Mouse (Mus musculus): Measurements from ENCODE around the gene Pigk. TPM values are rescaled to one million over a fixed set of nuclear protein-coding genes. Genes with fewer than 3 reads are reported as not detected.

The Pigk gene
- polyA plus RNA-seq, 1 experiment from 2014 or later, result 55.8 TPM

- 33% methylated on average over 15 of the region's 15 CpGs for WGBS
- DNase-seq (ENCODE audit: low spot score) (no peak), ATAC-seq (ENCODE audit: low FRiP score) (no peak)
- no peak overlapping the region for H3K9ac ChIP-seq
- no peaks in the 10 kb centered on the region for H3K36me3 ChIP-seq (replicated peaks; ENCODE audit: control insufficient read depth, insufficient read depth)
- H3K27ac ChIP-seq, result no peak overlapping the region
- no peaks in the 10 kb centered on the region for H3K27me3 ChIP-seq (ENCODE audit: control insufficient read depth, insufficient read depth, low read length)
- no peaks in the 10 kb centered on the region for H3K9me3 ChIP-seq (ENCODE audit: control insufficient read depth, low read length)
- H3K4me2 ChIP-seq (replicated peaks), result no peak overlapping the region
- no peak overlapping the region for H3K4me3 ChIP-seq (replicated peaks; ENCODE audit: low read length)
- peaks cover 28% of the 10 kb centered on the region for H3K4me1 ChIP-seq (replicated peaks; ENCODE audit: control insufficient read depth, insufficient read depth, low read length)
These were observed 44.7 kb downstream of the Pigk start for GRCm38 (mm10) chr3:152758500-152759032.

GRCm38 (mm10) chr3:152761116-152761515 is 47.2 kb downstream of the Pigk start:
- Histone ChIP-seq H3K4me3 (replicated peaks; ENCODE audit: low read length) (no peak overlapping the region), H3K9me3 (ENCODE audit: control insufficient read depth, low read length) (no peaks in the 10 kb centered on the region), H3K27ac (no peak overlapping the region), H3K4me2 (replicated peaks) (no peak overlapping the region), H3K36me3 (replicated peaks; ENCODE audit: control insufficient read depth, insufficient read depth) (no peaks in the 10 kb centered on the region), H3K4me1 (replicated peaks; ENCODE audit: control insufficient read depth, insufficient read depth, low read length) (peaks cover 33% of the 10 kb centered on the region), H3K27me3 (ENCODE audit: control insufficient read depth, insufficient read depth, low read length) (no peaks in the 10 kb centered on the region), H3K9ac (no peak overlapping the region)
- WGBS, result 29% methylated on average over 7 of the region's 7 CpGs
- no peak for ATAC-seq (ENCODE audit: low FRiP score)
- peak; percentile 83 for DNase-seq (ENCODE audit: low spot score)

- peaks cover 29% of the 10 kb centered on the region for H3K4me1 ChIP-seq (replicated peaks; ENCODE audit: control insufficient read depth, insufficient read depth, low read length)
- no peaks in the 10 kb centered on the region for H3K27me3 ChIP-seq (ENCODE audit: control insufficient read depth, insufficient read depth, low read length)
- no peaks in the 10 kb centered on the region for H3K9me3 ChIP-seq (ENCODE audit: control insufficient read depth, low read length)
- no peak overlapping the region for H3K9ac ChIP-seq
- no peak overlapping the region for H3K27ac ChIP-seq
- H3K36me3 ChIP-seq (replicated peaks; ENCODE audit: control insufficient read depth, insufficient read depth), result no peaks in the 10 kb centered on the region
- WGBS, result 83% methylated on average over 8 of the region's 8 CpGs
- no peak for DNase-seq (ENCODE audit: low spot score)
- no peak overlapping the region for H3K4me2 ChIP-seq (replicated peaks)
- ATAC-seq (ENCODE audit: low FRiP score), result no peak
- H3K4me3 ChIP-seq (replicated peaks; ENCODE audit: low read length), result no peak overlapping the region
These were observed 47.8 kb downstream of the Pigk start for GRCm38 (mm10) chr3:152761661-152762060.

- peaks cover 23% of the 10 kb centered on the region for H3K4me1 ChIP-seq (replicated peaks; ENCODE audit: control insufficient read depth, insufficient read depth, low read length)
- no peak overlapping the region for H3K27ac ChIP-seq
- WGBS, result 90% methylated on average over 8 of the region's 8 CpGs
- H3K4me3 ChIP-seq (replicated peaks; ENCODE audit: low read length), result no peak overlapping the region
- H3K27me3 ChIP-seq (ENCODE audit: control insufficient read depth, insufficient read depth, low read length), result no peaks in the 10 kb centered on the region
- H3K36me3 ChIP-seq (replicated peaks; ENCODE audit: control insufficient read depth, insufficient read depth), result no peaks in the 10 kb centered on the region
- DNase-seq (ENCODE audit: low spot score), result no peak
- no peak overlapping the region for H3K4me2 ChIP-seq (replicated peaks)
- H3K9me3 ChIP-seq (ENCODE audit: control insufficient read depth, low read length), result no peaks in the 10 kb centered on the region
- no peak for ATAC-seq (ENCODE audit: low FRiP score)
- no peak overlapping the region for H3K9ac ChIP-seq
These were observed 48.4 kb downstream of the Pigk start for GRCm38 (mm10) chr3:152762302-152762701.

- Histone ChIP-seq H3K27ac (no peak overlapping the region), H3K27me3 (ENCODE audit: control insufficient read depth, insufficient read depth, low read length) (no peaks in the 10 kb centered on the region), H3K36me3 (replicated peaks; ENCODE audit: control insufficient read depth, insufficient read depth) (no peaks in the 10 kb centered on the region; the same call in 1 of the 2 replicates), H3K4me2 (replicated peaks) (peak overlapping the region; percentile 29), H3K9me3 (ENCODE audit: control insufficient read depth, low read length) (no peaks in the 10 kb centered on the region), H3K4me3 (replicated peaks; ENCODE audit: low read length) (no peak overlapping the region), H3K9ac (no peak overlapping the region), H3K4me1 (replicated peaks; ENCODE audit: control insufficient read depth, insufficient read depth, low read length) (peaks cover 15% of the 10 kb centered on the region)
- ATAC-seq (ENCODE audit: low FRiP score) (no peak), DNase-seq (ENCODE audit: low spot score) (no peak)
- WGBS, result 45% methylated on average over 26 of the region's 26 CpGs
These were observed 49.4 kb downstream of the Pigk start for GRCm38 (mm10) chr3:152763139-152763882.

GRCm38 (mm10) chr3:152764516-152765312 is 50.8 kb downstream of the Pigk start:
- WGBS, result 74% methylated on average over 8 of the region's 8 CpGs
- no peaks in the 10 kb centered on the region for H3K27me3 ChIP-seq (ENCODE audit: control insufficient read depth, insufficient read depth, low read length)
- H3K4me1 ChIP-seq (replicated peaks; ENCODE audit: control insufficient read depth, insufficient read depth, low read length), result 0 out of 2 replicates have a peak, but pooled peaks cover 7% of the 10 kb centered on the region

GRCm38 (mm10) chr3:152767485-152767884 is 53.6 kb downstream of the Pigk start:
- 63% methylated on average over 11 of the region's 11 CpGs for WGBS

More at GRCm38 (mm10) chr3:152764516-152765312, 50.8 kb downstream of the Pigk start:
- no peak overlapping the region for H3K9ac ChIP-seq
- DNase-seq (ENCODE audit: low spot score) (no peak), ATAC-seq (ENCODE audit: low FRiP score) (no peak)
- H3K4me2 ChIP-seq (replicated peaks), result no peak overlapping the region
- no peak overlapping the region for H3K4me3 ChIP-seq (replicated peaks; ENCODE audit: low read length)
- H3K27ac ChIP-seq, result no peak overlapping the region
- H3K9me3 ChIP-seq (ENCODE audit: control insufficient read depth, low read length), result no peaks in the 10 kb centered on the region
- peaks cover 8% of the 10 kb centered on the region; the same call in 1 of the 2 replicates for H3K36me3 ChIP-seq (replicated peaks; ENCODE audit: control insufficient read depth, insufficient read depth)

GRCm38 (mm10) chr3:152770056-152770455 is 56.2 kb downstream of the Pigk start:
- 67% methylated on average over 6 of the region's 6 CpGs for WGBS
- ATAC-seq (ENCODE audit: low FRiP score), result no peak

More at GRCm38 (mm10) chr3:152767485-152767884, 53.6 kb downstream of the Pigk start:
- Histone ChIP-seq H3K9me3 (ENCODE audit: control insufficient read depth, low read length) (no peaks in the 10 kb centered on the region), H3K4me1 (replicated peaks; ENCODE audit: control insufficient read depth, insufficient read depth, low read length) (0 out of 2 replicates have a peak, but pooled peaks cover 7% of the 10 kb centered on the region), H3K27me3 (ENCODE audit: control insufficient read depth, insufficient read depth, low read length) (no peaks in the 10 kb centered on the region), H3K36me3 (replicated peaks; ENCODE audit: control insufficient read depth, insufficient read depth) (peaks cover 8% of the 10 kb centered on the region; the same call in 1 of the 2 replicates), H3K9ac (no peak overlapping the region), H3K4me2 (replicated peaks) (no peak overlapping the region), H3K4me3 (replicated peaks; ENCODE audit: low read length) (no peak overlapping the region), H3K27ac (no peak overlapping the region)
- DNase-seq (ENCODE audit: low spot score) (no peak), ATAC-seq (ENCODE audit: low FRiP score) (no peak)

GRCm38 (mm10) chr3:152776363-152776762 is 62.5 kb downstream of the Pigk start:
- DNase-seq (ENCODE audit: low spot score) (no peak), ATAC-seq (ENCODE audit: low FRiP score) (no peak)
- Histone ChIP-seq H3K4me1 (replicated peaks; ENCODE audit: control insufficient read depth, insufficient read depth, low read length) (no peaks in the 10 kb centered on the region), H3K9ac (no peak overlapping the region), H3K4me2 (replicated peaks) (no peak overlapping the region), H3K9me3 (ENCODE audit: control insufficient read depth, low read length) (no peaks in the 10 kb centered on the region), H3K36me3 (replicated peaks; ENCODE audit: control insufficient read depth, insufficient read depth) (no peaks in the 10 kb centered on the region), H3K27ac (no peak overlapping the region), H3K4me3 (replicated peaks; ENCODE audit: low read length) (no peak overlapping the region), H3K27me3 (ENCODE audit: control insufficient read depth, insufficient read depth, low read length) (no peaks in the 10 kb centered on the region)
- 77% methylated on average over 6 of the region's 6 CpGs for whole genome bisulfite sequencing

More at GRCm38 (mm10) chr3:152770056-152770455, 56.2 kb downstream of the Pigk start:
- no peak overlapping the region for H3K9ac ChIP-seq
- no peaks in the 10 kb centered on the region for H3K27me3 ChIP-seq (ENCODE audit: control insufficient read depth, insufficient read depth, low read length)
- no peaks in the 10 kb centered on the region for H3K4me1 ChIP-seq (replicated peaks; ENCODE audit: control insufficient read depth, insufficient read depth, low read length)
- no peaks in the 10 kb centered on the region for H3K9me3 ChIP-seq (ENCODE audit: control insufficient read depth, low read length)
- no peak for DNase-seq (ENCODE audit: low spot score)
- no peak overlapping the region for H3K4me2 ChIP-seq (replicated peaks)
- H3K27ac ChIP-seq, result no peak overlapping the region
- no peak overlapping the region for H3K4me3 ChIP-seq (replicated peaks; ENCODE audit: low read length)
- H3K36me3 ChIP-seq (replicated peaks; ENCODE audit: control insufficient read depth, insufficient read depth), result peaks cover 8% of the 10 kb centered on the region; the same call in 1 of the 2 replicates

All from hindbrain, embryonic 14.5 days (tissue).